Mouse (Mus musculus): ENCODE data around the gene Ncstn.

DNA sequence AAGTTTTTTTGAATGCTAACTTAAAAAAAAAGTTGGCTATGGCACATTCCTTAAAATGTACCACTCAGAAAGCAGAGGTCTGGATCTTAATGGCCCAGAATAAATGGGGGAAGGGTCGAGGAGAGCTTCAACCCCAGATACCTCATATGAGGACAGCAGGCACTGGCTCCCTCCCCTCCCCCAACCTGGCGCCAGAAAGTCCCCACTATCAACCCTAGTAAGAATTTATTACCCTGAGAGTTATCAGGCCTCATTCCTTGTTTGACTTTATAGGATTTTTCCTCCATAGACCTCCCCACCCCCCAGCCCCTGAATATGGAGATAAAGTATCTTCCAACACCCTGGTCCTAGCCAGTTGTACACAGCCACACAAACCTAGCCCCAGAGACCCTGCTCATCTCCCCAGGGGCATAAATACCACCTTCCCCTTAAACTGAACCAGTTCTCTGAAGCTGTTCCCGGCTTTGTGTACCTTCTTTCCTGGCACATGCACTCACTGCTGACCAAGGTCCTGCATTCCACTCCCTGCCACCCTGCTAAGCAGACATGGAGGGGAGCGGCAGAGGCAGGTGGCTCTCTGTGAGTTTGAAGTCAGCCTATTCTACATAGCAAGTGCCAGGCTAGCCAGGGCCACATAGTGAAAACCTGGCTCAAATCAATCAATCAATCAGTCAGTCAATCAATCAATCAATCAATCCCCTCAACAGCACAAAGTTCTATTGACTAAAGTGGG lies 19.1 kb downstream of the Ncstn start:
- TF ChIP-seq POLR2A (IDR thresholded peaks at IDR 0.05; ENCODE audit: borderline replicate concordance, extremely low read depth, low read depth, low read length) (no peak), CTCF (IDR thresholded peaks at IDR 0.05; ENCODE audit: insufficient read depth, low read length) (no peak)

All from lung, adult 2 months (tissue).